Mouse (Mus musculus): ENCODE data around the gene Tnfrsf1a. TPM values are rescaled to one million over a fixed set of nuclear protein-coding genes. Genes with fewer than 3 reads are reported as not detected.

Tnfrsf1a gene
- polyA plus RNA-seq, 1 experiment from 2014 or later = 67.6 TPM

- H3K4me2 ChIP-seq = peak within 1 kb of the TSS; percentile 81
- no peaks in the 10 kb centered on the region for H3K9me3 ChIP-seq
- H3K27me3 ChIP-seq (replicated peaks) = no peaks in the 10 kb centered on the region
- peak; percentile 92 for ATAC-seq (ENCODE audit: insufficient read depth, low FRiP score, low read depth)
- H3K4me3 ChIP-seq (replicated peaks) = peak within 1 kb of the TSS; percentile 66
- peak within 1 kb of the TSS; percentile 89 for H3K9ac ChIP-seq
- peaks cover 19% of the 10 kb centered on the region for H3K4me1 ChIP-seq
- WGBS = 3% methylated on average over 42 of the region's 46 CpGs
- 0 out of 2 replicates have a peak, but pooled peaks cover 13% of the 10 kb centered on the region for H3K36me3 ChIP-seq
- H3K27ac ChIP-seq = peak within 1 kb of the TSS; percentile 73
These were observed 35.5 kb upstream of the Tnfrsf1a start, which contains the start of gene Ltbr for GRCm38 (mm10) chr6:125313546-125314230. Gene Ltbr, minus strand, starts transcription at chr6:125313885.

GRCm38 (mm10) chr6:125314231-125314563 is 35.0 kb upstream of the Tnfrsf1a start:
- ATAC-seq (ENCODE audit: insufficient read depth, low FRiP score, low read depth) = peak; percentile 9; the same call in 1 of the 2 replicates

DNA sequence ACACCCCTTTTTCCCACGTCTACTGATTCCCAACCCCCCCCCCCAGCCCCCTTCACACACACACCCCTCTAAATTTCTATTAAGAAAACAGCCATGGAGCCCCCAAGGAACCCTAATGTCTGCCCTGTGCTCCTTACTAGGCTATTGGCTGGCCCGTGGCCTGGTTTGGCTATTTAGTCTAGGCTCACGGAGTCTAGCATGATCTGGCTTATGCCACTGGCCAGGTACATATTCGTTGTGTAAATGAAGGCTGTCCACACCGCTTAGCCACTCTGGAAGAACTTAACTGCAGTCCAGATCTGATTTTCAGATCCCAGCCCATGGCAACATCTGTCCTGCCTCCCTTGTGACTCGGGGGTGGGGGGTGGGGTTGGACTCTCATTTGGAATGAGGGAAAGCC is 34.4 kb upstream of the Tnfrsf1a start:
- no peak overlapping the region for H3K4me2 ChIP-seq
- H3K36me3 ChIP-seq = 0 out of 2 replicates have a peak, but pooled peaks cover 7% of the 10 kb centered on the region

More at GRCm38 (mm10) chr6:125314231-125314563, 35.0 kb upstream of the Tnfrsf1a start:
- Histone ChIP-seq H3K4me3 (replicated peaks) (peak overlapping the region; percentile 66), H3K4me2 (peak overlapping the region; percentile 81), H3K9ac (peak overlapping the region; percentile 89), H3K9me3 (no peaks in the 10 kb centered on the region), H3K36me3 (0 out of 2 replicates have a peak, but pooled peaks cover 8% of the 10 kb centered on the region), H3K27me3 (replicated peaks) (no peaks in the 10 kb centered on the region), H3K27ac (peak overlapping the region; percentile 68), H3K4me1 (peaks cover 19% of the 10 kb centered on the region)
- 54% methylated on average over 7 of the region's 7 CpGs for WGBS

DNA sequence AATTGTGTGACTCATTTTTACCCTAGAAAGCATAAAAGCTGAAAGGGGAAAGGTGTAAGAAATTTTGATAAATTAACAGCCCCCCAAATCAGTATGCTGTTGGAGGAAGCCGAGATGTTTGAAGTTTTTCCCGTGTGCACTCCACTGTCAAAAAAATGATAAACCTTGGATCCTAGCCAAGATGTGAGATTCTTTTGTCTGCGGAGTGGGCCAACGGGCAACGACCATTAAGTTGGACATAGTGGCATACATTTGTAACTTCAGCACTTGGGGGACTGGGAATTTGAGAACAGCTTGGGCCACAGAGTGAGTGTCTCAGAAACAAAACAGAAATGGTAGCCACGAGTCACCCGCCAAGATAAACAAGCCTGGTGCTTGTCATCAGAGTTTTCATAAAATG is 32.1 kb upstream of the Tnfrsf1a start:
- H3K9ac ChIP-seq = no peak overlapping the region
- peaks cover 18% of the 10 kb centered on the region; the same call in 1 of the 2 replicates for H3K27me3 ChIP-seq (replicated peaks)
- no peak overlapping the region for H3K4me2 ChIP-seq
- H3K36me3 ChIP-seq = 0 out of 2 replicates have a peak, but pooled peaks cover under 1% of the 10 kb centered on the region
- peaks cover 25% of the 10 kb centered on the region for H3K4me1 ChIP-seq
- no peaks in the 10 kb centered on the region for H3K9me3 ChIP-seq
- no peak overlapping the region for H3K4me3 ChIP-seq (replicated peaks)
- ATAC-seq (ENCODE audit: insufficient read depth, low FRiP score, low read depth) = no peak
- no peak overlapping the region for H3K27ac ChIP-seq
- 34% methylated on average over 7 of the region's 7 CpGs for WGBS

More for the DNA sequence above, 34.4 kb upstream of the Tnfrsf1a start:
- 0 out of 2 replicates have a peak, but pooled peaks cover 2% of the 10 kb centered on the region for H3K27me3 ChIP-seq (replicated peaks)
- no peak for ATAC-seq (ENCODE audit: insufficient read depth, low FRiP score, low read depth)
- peak overlapping the region; percentile 68; the same call in 1 of the 2 replicates for H3K27ac ChIP-seq
- no peak overlapping the region for H3K9ac ChIP-seq
- no peak overlapping the region for H3K4me3 ChIP-seq (replicated peaks)
- peaks cover 19% of the 10 kb centered on the region for H3K4me1 ChIP-seq
- no peaks in the 10 kb centered on the region for H3K9me3 ChIP-seq
- WGBS = 72% methylated on average over 6 of the region's 6 CpGs

GRCm38 (mm10) chr6:125318981-125319918 is 29.9 kb upstream of the Tnfrsf1a start:
- no peak for ATAC-seq (ENCODE audit: insufficient read depth, low FRiP score, low read depth)
- Histone ChIP-seq H3K4me2 (no peak overlapping the region), H3K27ac (no peak overlapping the region), H3K4me3 (replicated peaks) (no peak overlapping the region), H3K36me3 (no peaks in the 10 kb centered on the region), H3K9ac (no peak overlapping the region), H3K4me1 (peaks cover 14% of the 10 kb centered on the region), H3K27me3 (replicated peaks) (peaks cover 18% of the 10 kb centered on the region; the same call in 1 of the 2 replicates), H3K9me3 (no peaks in the 10 kb centered on the region)
- WGBS = 51% methylated on average over 15 of the region's 15 CpGs

- Histone ChIP-seq H3K4me1 (peaks cover 10% of the 10 kb centered on the region; the same call in 1 of the 2 replicates), H3K27ac (0 out of 2 replicates have a peak overlapping the region, but pooled peaks have one; percentile 16), H3K27me3 (replicated peaks) (peaks cover 18% of the 10 kb centered on the region; the same call in 1 of the 2 replicates), H3K4me3 (replicated peaks) (no peak overlapping the region), H3K4me2 (no peak overlapping the region), H3K9ac (no peak overlapping the region), H3K36me3 (no peaks in the 10 kb centered on the region), H3K9me3 (no peaks in the 10 kb centered on the region)
- ATAC-seq (ENCODE audit: insufficient read depth, low FRiP score, low read depth) = no peak
These were observed 29.3 kb upstream of the Tnfrsf1a start for GRCm38 (mm10) chr6:125319919-125320296.

DNA sequence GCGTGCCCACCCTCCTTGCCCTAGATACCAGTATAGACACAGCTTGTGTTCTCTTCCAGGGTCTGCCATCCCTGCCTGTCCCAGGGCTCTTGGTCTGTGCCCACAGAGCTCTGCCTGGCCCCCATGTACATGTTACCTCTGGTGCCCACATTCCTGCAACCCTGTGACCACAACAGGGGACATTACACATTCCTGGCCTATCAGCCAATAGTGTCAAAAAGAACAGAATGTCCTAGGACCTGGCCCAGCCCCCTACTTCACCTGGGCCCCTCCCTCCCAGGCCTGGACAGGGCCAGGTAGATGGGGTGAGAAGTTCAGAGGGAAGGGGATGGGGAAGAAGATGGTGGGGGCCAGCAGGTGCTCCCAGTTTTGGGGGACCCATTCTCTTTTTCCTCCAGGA is 28.8 kb upstream of the Tnfrsf1a start, which contains the start of gene Scnn1a:
Gene Scnn1a (plus strand): TSS at position 337 of the 400 bp plus-strand sequence.
- Histone ChIP-seq H3K9ac (no peak within 1 kb of the TSS), H3K27ac (0 out of 2 replicates have a peak within 1 kb of the TSS, but pooled peaks have one; percentile 16), H3K4me3 (replicated peaks) (0 out of 2 replicates have a peak within 1 kb of the TSS, but pooled peaks have one; percentile 8), H3K4me2 (peak within 1 kb of the TSS; percentile 37), H3K9me3 (no peaks in the 10 kb centered on the region), H3K27me3 (replicated peaks) (peaks cover 18% of the 10 kb centered on the region; the same call in 1 of the 2 replicates), H3K4me1 (peaks cover 10% of the 10 kb centered on the region; the same call in 1 of the 2 replicates), H3K36me3 (no peaks in the 10 kb centered on the region)
- 75% methylated on average over 1 of the region's 1 CpGs for WGBS
- ATAC-seq (ENCODE audit: insufficient read depth, low FRiP score, low read depth) = no peak

GRCm38 (mm10) chr6:125321114-125321855 is 27.9 kb upstream of the Tnfrsf1a start:
- peak; percentile 16; the same call in 1 of the 2 replicates for ATAC-seq (ENCODE audit: insufficient read depth, low FRiP score, low read depth)
- WGBS = 17% methylated on average over 26 of the region's 26 CpGs
- Histone ChIP-seq H3K9me3 (no peaks in the 10 kb centered on the region), H3K27ac (no peak overlapping the region), H3K9ac (no peak overlapping the region), H3K27me3 (replicated peaks) (peaks cover 18% of the 10 kb centered on the region; the same call in 1 of the 2 replicates), H3K4me1 (peaks cover 10% of the 10 kb centered on the region; the same call in 1 of the 2 replicates), H3K4me3 (replicated peaks) (0 out of 2 replicates have a peak overlapping the region, but pooled peaks have one; percentile 8), H3K36me3 (no peaks in the 10 kb centered on the region), H3K4me2 (peak overlapping the region; percentile 37)

- Histone ChIP-seq H3K36me3 (no peaks in the 10 kb centered on the region), H3K9me3 (no peaks in the 10 kb centered on the region), H3K4me1 (peaks cover 10% of the 10 kb centered on the region; the same call in 1 of the 2 replicates), H3K27ac (no peak overlapping the region), H3K4me3 (replicated peaks) (no peak overlapping the region), H3K9ac (no peak overlapping the region), H3K27me3 (replicated peaks) (peaks cover 18% of the 10 kb centered on the region; the same call in 1 of the 2 replicates), H3K4me2 (peak overlapping the region; percentile 19; the same call in 1 of the 2 replicates)
- WGBS = 52% methylated on average over 13 of the region's 13 CpGs
- no peak; the same call in 1 of the 2 replicates for ATAC-seq (ENCODE audit: insufficient read depth, low FRiP score, low read depth)
These were observed 26.4 kb upstream of the Tnfrsf1a start for GRCm38 (mm10) chr6:125322794-125323193.

DNA sequence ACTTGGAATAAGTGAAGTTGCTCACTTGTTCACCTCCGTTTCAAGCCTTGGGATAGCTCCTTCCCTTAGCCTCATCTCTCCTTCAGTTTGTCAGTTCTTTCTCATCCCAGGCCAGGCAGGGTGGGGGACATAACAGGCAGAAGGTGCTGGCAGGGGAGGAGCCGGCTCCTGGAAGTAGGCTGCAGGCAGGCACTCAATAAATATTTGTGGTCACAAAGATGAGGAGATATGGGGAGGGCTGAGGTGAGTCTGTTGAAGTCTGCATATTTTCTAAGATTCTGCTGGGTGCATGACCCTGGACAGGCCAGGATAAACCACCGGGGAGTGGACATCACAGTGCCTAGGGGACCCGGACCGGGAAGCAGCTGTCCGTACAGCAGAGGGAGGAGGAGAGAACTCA is 25.6 kb upstream of the Tnfrsf1a start:
- Histone ChIP-seq H3K9ac (no peak overlapping the region), H3K4me3 (replicated peaks) (no peak overlapping the region), H3K9me3 (no peaks in the 10 kb centered on the region), H3K27me3 (replicated peaks) (peaks cover 18% of the 10 kb centered on the region; the same call in 1 of the 2 replicates), H3K4me2 (no peak overlapping the region), H3K27ac (no peak overlapping the region), H3K36me3 (no peaks in the 10 kb centered on the region), H3K4me1 (peaks cover 10% of the 10 kb centered on the region; the same call in 1 of the 2 replicates)
- no peak for ATAC-seq (ENCODE audit: insufficient read depth, low FRiP score, low read depth)
- WGBS = 53% methylated on average over 6 of the region's 6 CpGs

DNA sequence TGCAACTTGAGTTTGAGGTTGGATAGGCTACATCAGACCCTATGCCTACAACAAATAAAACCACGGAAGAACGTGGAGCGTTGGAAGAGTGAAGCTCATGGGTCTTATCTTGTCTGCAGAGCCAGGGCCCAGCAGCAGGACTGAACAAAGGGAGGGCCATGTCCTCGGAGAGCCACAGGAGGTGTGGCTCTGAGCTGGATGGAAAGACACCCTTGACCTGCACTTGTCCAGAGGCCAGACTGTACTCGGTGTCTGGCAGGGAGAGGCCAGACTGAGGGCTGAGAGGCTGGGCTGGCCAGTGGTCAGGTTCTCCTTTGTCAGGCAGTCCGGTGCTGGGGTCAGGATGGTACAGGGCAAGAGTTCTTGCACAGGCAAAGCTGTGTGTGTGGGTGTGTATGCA is 23.8 kb upstream of the Tnfrsf1a start:
- no peak for ATAC-seq (ENCODE audit: insufficient read depth, low FRiP score, low read depth)
- 46% methylated on average over 6 of the region's 6 CpGs for WGBS
- Histone ChIP-seq H3K9ac (no peak overlapping the region), H3K27ac (no peak overlapping the region), H3K27me3 (replicated peaks) (peaks cover 10% of the 10 kb centered on the region; the same call in 1 of the 2 replicates), H3K36me3 (no peaks in the 10 kb centered on the region), H3K4me1 (peaks cover 10% of the 10 kb centered on the region; the same call in 1 of the 2 replicates), H3K4me3 (replicated peaks) (no peak overlapping the region), H3K9me3 (no peaks in the 10 kb centered on the region), H3K4me2 (no peak overlapping the region)

Data from stomach, embryonic 15.5 days (tissue).